Mouse (Mus musculus) E14TG2a.4 (cell line): Measurements from ENCODE around the gene Hus1b.

ENCODE experiments used
- H3K27me3 ChIP-seq: 2 replicates; pipeline ENCODE4 v1.6.1; 2014; ENCODE audit warnings: low read length, control low read depth; ENCODE audit not compliant: insufficient read depth
- H3K36me3 ChIP-seq: 2 replicates; pipeline ENCODE4 v1.6.1; 2014; ENCODE audit warnings: low read length, control low read depth; ENCODE audit not compliant: insufficient read depth
- H3K4me1 ChIP-seq: replicated peaks from 2 replicates; pipeline ENCODE4 v1.6.1; 2014; ENCODE audit warnings: low read depth, low read length, control low read depth
- H3K4me3 ChIP-seq: replicated peaks from 2 replicates; pipeline ENCODE4 v1.5.1; 2014; ENCODE audit warnings: mild to moderate bottlenecking, low read length
- H3K9me3 ChIP-seq: 2 replicates; pipeline ENCODE4 v1.6.1; 2014; ENCODE audit warnings: low read length, control low read depth
- CTCF ChIP-seq: conservative IDR thresholded peaks from 2 replicates; pipeline ENCODE4 v1.5.1; 2014; ENCODE audit warnings: low read length
- NANOG ChIP-seq: IDR thresholded peaks from 2 replicates; pipeline ENCODE4 v1.6.1; 2014; ENCODE audit warnings: borderline replicate concordance, low read length, mixed read lengths
- POU5F1 ChIP-seq: IDR thresholded peaks from 2 replicates; pipeline ENCODE4 v1.6.1; 2014; ENCODE audit warnings: low read length, borderline replicate concordance

Hus1b gene

GRCm38 (mm10) chr13:30985275-30985597 lies 37.7 kb upstream of the Hus1b start:
- H3K36me3 ChIP-seq = no peaks in the 10 kb centered on the region
- H3K27me3 ChIP-seq = no peaks in the 10 kb centered on the region
- TF ChIP-seq POU5F1 (no peak), CTCF (no peak), NANOG (no peak)
- H3K4me1 ChIP-seq = no peaks in the 10 kb centered on the region
- peak overlapping the region; percentile 73 for H3K4me3 ChIP-seq
- peaks cover 6% of the 10 kb centered on the region; the same call in 1 of the 2 replicates for H3K9me3 ChIP-seq

GRCm38 (mm10) chr13:30981666-30982065 lies 34.1 kb upstream of the Hus1b start:
- no peaks in the 10 kb centered on the region for H3K27me3 ChIP-seq
- TF ChIP-seq POU5F1 (no peak), NANOG (no peak), CTCF (peak; percentile 58)

GRCm38 (mm10) chr13:30978224-30978623 lies 30.7 kb upstream of the Hus1b start:
- no peak for TF ChIP-seq POU5F1
- TF ChIP-seq CTCF = no peak
- TF ChIP-seq NANOG = no peak
- Histone ChIP-seq H3K9me3 (no peaks in the 10 kb centered on the region), H3K27me3 (no peaks in the 10 kb centered on the region), H3K36me3 (no peaks in the 10 kb centered on the region), H3K4me3 (no peak overlapping the region), H3K4me1 (peaks cover 7% of the 10 kb centered on the region)

More at GRCm38 (mm10) chr13:30981666-30982065, 34.1 kb upstream of the Hus1b start:
- Histone ChIP-seq H3K4me3 (no peak overlapping the region), H3K36me3 (no peaks in the 10 kb centered on the region), H3K9me3 (peaks cover 6% of the 10 kb centered on the region; the same call in 1 of the 2 replicates), H3K4me1 (no peaks in the 10 kb centered on the region)

- TF ChIP-seq NANOG (no peak), CTCF (no peak), POU5F1 (no peak)
- H3K36me3 ChIP-seq = no peaks in the 10 kb centered on the region
- H3K9me3 ChIP-seq = no peaks in the 10 kb centered on the region
- H3K27me3 ChIP-seq = no peaks in the 10 kb centered on the region
- H3K4me3 ChIP-seq = no peak overlapping the region
- H3K4me1 ChIP-seq = peaks cover 15% of the 10 kb centered on the region
These were observed 29.1 kb upstream of the Hus1b start for GRCm38 (mm10) chr13:30976536-30977084.

GRCm38 (mm10) chr13:30974247-30974630 lies 26.7 kb upstream of the Hus1b start:
- no peaks in the 10 kb centered on the region for H3K27me3 ChIP-seq
- no peaks in the 10 kb centered on the region for H3K9me3 ChIP-seq
- H3K4me1 ChIP-seq = peaks cover 21% of the 10 kb centered on the region
- H3K36me3 ChIP-seq = no peaks in the 10 kb centered on the region
- H3K4me3 ChIP-seq = peak overlapping the region; percentile 92
- TF ChIP-seq NANOG = no peak

- Histone ChIP-seq H3K9me3 (no peaks in the 10 kb centered on the region), H3K4me1 (peaks cover 24% of the 10 kb centered on the region), H3K27me3 (no peaks in the 10 kb centered on the region), H3K36me3 (no peaks in the 10 kb centered on the region), H3K4me3 (peak within 1 kb of the TSS; percentile 92)
- TF ChIP-seq POU5F1 (no peak), CTCF (no peak), NANOG (no peak)
These were observed 26.1 kb upstream of the Hus1b start, which contains the start of the genes Exoc2 and Gm5447 for GRCm38 (mm10) chr13:30973501-30974246. Gene Exoc2 (minus strand): TSS chr13:30974093. Gene Gm5447 (plus strand): TSS chr13:30974204.

- Histone ChIP-seq H3K27me3 (no peaks in the 10 kb centered on the region), H3K9me3 (no peaks in the 10 kb centered on the region), H3K36me3 (no peaks in the 10 kb centered on the region), H3K4me3 (no peak overlapping the region), H3K4me1 (peaks cover 27% of the 10 kb centered on the region)
- TF ChIP-seq CTCF (no peak), POU5F1 (no peak), NANOG (no peak)
These were observed 24.5 kb upstream of the Hus1b start for GRCm38 (mm10) chr13:30972102-30972501.

GRCm38 (mm10) chr13:30971047-30971446 lies 23.5 kb upstream of the Hus1b start:
- no peak for TF ChIP-seq CTCF
- no peak for TF ChIP-seq NANOG
- no peak for TF ChIP-seq POU5F1
- no peaks in the 10 kb centered on the region for H3K9me3 ChIP-seq
- H3K4me1 ChIP-seq = peaks cover 37% of the 10 kb centered on the region
- no peak overlapping the region for H3K4me3 ChIP-seq
- no peaks in the 10 kb centered on the region for H3K36me3 ChIP-seq
- no peaks in the 10 kb centered on the region for H3K27me3 ChIP-seq
